Mouse (Mus musculus) heart, embryonic 15.5 days (tissue): ENCODE results near the gene Rnf168. TPM values are rescaled to one million over a fixed set of nuclear protein-coding genes. Genes with fewer than 3 reads are reported as not detected.

Experiments
- ATAC-seq: fragments of 200-750 bp; cut with Nextera tagmentation; replicated peaks from 2 replicates; pipeline ENCODE4 v1.8.0; 2017; ENCODE audit warnings: low read depth, moderate TSS enrichment; ENCODE audit not compliant: insufficient number of reproducible peaks, insufficient read depth, low FRiP score
- H3K27ac ChIP-seq: fragments of 300-500 bp; sonication (generic); 2 replicates; pipeline ENCODE4 v1.5.1; 2015; ENCODE audit warnings: mild to moderate bottlenecking, inconsistent platforms
- H3K27me3 ChIP-seq: fragments of 300-500 bp; sonication (generic); 2 replicates; pipeline ENCODE4 v1.6.1; 2015; ENCODE audit warnings: inconsistent platforms
- H3K36me3 ChIP-seq: fragments of 300-500 bp; sonication (generic); 2 replicates; pipeline ENCODE4 v1.6.1; 2015; ENCODE audit warnings: mild to moderate bottlenecking, inconsistent platforms
- H3K4me1 ChIP-seq: fragments of 300-500 bp; sonication (generic); replicated peaks from 2 replicates; pipeline ENCODE4 v1.6.1; 2015; ENCODE audit warnings: inconsistent platforms
- H3K4me2 ChIP-seq: fragments of 300-500 bp; sonication (generic); 2 replicates; pipeline ENCODE4 v1.6.1; 2015; ENCODE audit warnings: inconsistent platforms, mild to moderate bottlenecking, moderate library complexity
- H3K4me3 ChIP-seq: fragments of 300-500 bp; sonication (generic); 2 replicates; pipeline ENCODE4 v1.5.1; 2015; ENCODE audit warnings: mild to moderate bottlenecking, inconsistent platforms
- H3K9ac ChIP-seq: fragments of 300-500 bp; sonication (generic); 2 replicates; pipeline ENCODE4 v1.6.1; 2015; ENCODE audit warnings: mild to moderate bottlenecking, inconsistent platforms
- H3K9me3 ChIP-seq: fragments of 300-500 bp; sonication (generic); replicated peaks from 2 replicates; pipeline ENCODE4 v1.6.1; 2016; ENCODE audit warnings: inconsistent platforms
- WGBS: fragments of 180-500 bp; shearing (Covaris S2); methylation state at CpG from one replicate; pipeline ENCODE4 v1.1.7; 2015; ENCODE audit warnings: mixed read lengths; 5-methylcytosine and 5-hydroxymethylcytosine counted together
- polyA plus RNA-seq: library from polyadenylated mRNA; unstranded; fragments of >200 nt; fragmentation: Nextera tagmentation; extraction: Ambion mirVana; gene quantifications from 2 replicates; pipeline ENCODE4 v1.2.1, GENCODE M21; 2015

The Rnf168 gene
- polyA plus RNA-seq, 1 experiment from 2014 or later, result 18.6 TPM

- H3K36me3 ChIP-seq, result no peaks in the 10 kb centered on the region
- no peak overlapping the region for H3K27ac ChIP-seq
- H3K9ac ChIP-seq, result no peak overlapping the region
- WGBS, result 53% methylated on average over 2 of the region's 2 CpGs
- H3K9me3 ChIP-seq, result 0 out of 2 replicates have a peak, but pooled peaks cover 5% of the 10 kb centered on the region
- no peaks in the 10 kb centered on the region for H3K27me3 ChIP-seq
- H3K4me1 ChIP-seq, result 0 out of 2 replicates have a peak, but pooled peaks cover 2% of the 10 kb centered on the region
- no peak for ATAC-seq
- H3K4me3 ChIP-seq, result no peak overlapping the region
- no peak overlapping the region for H3K4me2 ChIP-seq
Measured at GRCm38 (mm10) chr16:32316601-32317000, 39.3 kb downstream of the Rnf168 start.

GRCm38 (mm10) chr16:32323953-32324352 lies 46.7 kb downstream of the Rnf168 start:
- Histone ChIP-seq H3K9me3 (no peaks in the 10 kb centered on the region), H3K4me3 (no peak overlapping the region), H3K36me3 (no peaks in the 10 kb centered on the region), H3K9ac (no peak overlapping the region), H3K27ac (no peak overlapping the region), H3K27me3 (no peaks in the 10 kb centered on the region), H3K4me2 (no peak overlapping the region), H3K4me1 (0 out of 2 replicates have a peak, but pooled peaks cover 4% of the 10 kb centered on the region)
- WGBS, result 24% methylated on average over 7 of the region's 7 CpGs
- ATAC-seq, result no peak

GRCm38 (mm10) chr16:32330876-32331670 lies 53.8 kb downstream of the Rnf168 start:
- H3K4me3 ChIP-seq, result peak overlapping the region; percentile 20; the same call in 1 of the 2 replicates
- H3K36me3 ChIP-seq, result no peaks in the 10 kb centered on the region
- peaks cover 13% of the 10 kb centered on the region for H3K4me1 ChIP-seq
- H3K27ac ChIP-seq, result peak overlapping the region; percentile 97; the same call in 1 of the 2 replicates
- peak overlapping the region; percentile 60 for H3K4me2 ChIP-seq
- H3K9me3 ChIP-seq, result no peaks in the 10 kb centered on the region
- ATAC-seq, result no peak
- H3K9ac ChIP-seq, result no peak overlapping the region
- H3K27me3 ChIP-seq, result no peaks in the 10 kb centered on the region
- 41% methylated on average over 9 of the region's 9 CpGs for WGBS

- no peaks in the 10 kb centered on the region for H3K36me3 ChIP-seq
- WGBS, result under 1% methylated on average over 52 of the region's 52 CpGs
- peak within 1 kb of the TSS; percentile 93 for H3K9ac ChIP-seq
- ATAC-seq, result peak; percentile 97
- peak within 1 kb of the TSS; percentile 97 for H3K27ac ChIP-seq
- no peaks in the 10 kb centered on the region for H3K27me3 ChIP-seq
- H3K9me3 ChIP-seq, result no peaks in the 10 kb centered on the region
- H3K4me2 ChIP-seq, result peak within 1 kb of the TSS; percentile 60
- peaks cover 23% of the 10 kb centered on the region for H3K4me1 ChIP-seq
- peak within 1 kb of the TSS; percentile 85 for H3K4me3 ChIP-seq
Measured at GRCm38 (mm10) chr16:32332040-32332555, 54.8 kb downstream of the Rnf168 start, which contains the start of gene Ubxn7. Gene Ubxn7, plus strand, starts transcription at chr16:32332257.

GRCm38 (mm10) chr16:32332556-32333511 lies 55.6 kb downstream of the Rnf168 start:
- peak overlapping the region; percentile 93 for H3K9ac ChIP-seq
- peaks cover 23% of the 10 kb centered on the region for H3K4me1 ChIP-seq
- H3K36me3 ChIP-seq, result no peaks in the 10 kb centered on the region
- H3K9me3 ChIP-seq, result no peaks in the 10 kb centered on the region
- H3K27ac ChIP-seq, result peak overlapping the region; percentile 97
- WGBS, result under 1% methylated on average over 51 of the region's 54 CpGs
- peak; percentile 74 for ATAC-seq
- H3K4me3 ChIP-seq, result peak overlapping the region; percentile 85
- H3K27me3 ChIP-seq, result no peaks in the 10 kb centered on the region
- H3K4me2 ChIP-seq, result peak overlapping the region; percentile 60

GRCm38 (mm10) chr16:32335146-32335545 lies 57.9 kb downstream of the Rnf168 start:
- Histone ChIP-seq H3K4me3 (no peak overlapping the region), H3K9me3 (no peaks in the 10 kb centered on the region), H3K9ac (no peak overlapping the region), H3K36me3 (no peaks in the 10 kb centered on the region), H3K27ac (0 out of 2 replicates have a peak overlapping the region, but pooled peaks have one; percentile 9), H3K4me2 (no peak overlapping the region), H3K4me1 (peaks cover 23% of the 10 kb centered on the region), H3K27me3 (no peaks in the 10 kb centered on the region)
- no peak for ATAC-seq
- WGBS, result 86% methylated on average over 5 of the region's 5 CpGs

GRCm38 (mm10) chr16:32336026-32336780 lies 58.9 kb downstream of the Rnf168 start:
- Histone ChIP-seq H3K9ac (no peak overlapping the region), H3K9me3 (no peaks in the 10 kb centered on the region), H3K36me3 (no peaks in the 10 kb centered on the region), H3K4me2 (no peak overlapping the region), H3K4me1 (peaks cover 31% of the 10 kb centered on the region), H3K27me3 (no peaks in the 10 kb centered on the region), H3K4me3 (no peak overlapping the region), H3K27ac (no peak overlapping the region)
- ATAC-seq, result no peak
- WGBS, result 54% methylated on average over 7 of the region's 7 CpGs

- H3K9ac ChIP-seq, result no peak overlapping the region
- H3K4me2 ChIP-seq, result no peak overlapping the region
- no peak for ATAC-seq
- no peaks in the 10 kb centered on the region for H3K36me3 ChIP-seq
- no peak overlapping the region for H3K4me3 ChIP-seq
- no peaks in the 10 kb centered on the region for H3K9me3 ChIP-seq
- H3K27ac ChIP-seq, result no peak overlapping the region
- H3K27me3 ChIP-seq, result no peaks in the 10 kb centered on the region
- peaks cover 28% of the 10 kb centered on the region for H3K4me1 ChIP-seq
Measured at GRCm38 (mm10) chr16:32337001-32337400, 59.7 kb downstream of the Rnf168 start.

GRCm38 (mm10) chr16:32340451-32340850 lies 63.2 kb downstream of the Rnf168 start:
- ATAC-seq, result no peak
- H3K9me3 ChIP-seq, result no peaks in the 10 kb centered on the region
- H3K9ac ChIP-seq, result no peak overlapping the region
- no peak overlapping the region for H3K4me2 ChIP-seq
- peak overlapping the region; percentile 16; the same call in 1 of the 2 replicates for H3K27ac ChIP-seq
- whole genome bisulfite sequencing, result 34% methylated on average over 1 of the region's 1 CpGs
- H3K4me3 ChIP-seq, result no peak overlapping the region
- no peaks in the 10 kb centered on the region for H3K36me3 ChIP-seq
- H3K4me1 ChIP-seq, result peaks cover 24% of the 10 kb centered on the region
- no peaks in the 10 kb centered on the region for H3K27me3 ChIP-seq

- no peak overlapping the region for H3K9ac ChIP-seq
- H3K36me3 ChIP-seq, result no peaks in the 10 kb centered on the region
- no peak for ATAC-seq
- H3K27me3 ChIP-seq, result no peaks in the 10 kb centered on the region
- H3K27ac ChIP-seq, result no peak overlapping the region
- H3K4me2 ChIP-seq, result no peak overlapping the region
- no peaks in the 10 kb centered on the region for H3K9me3 ChIP-seq
- peaks cover 4% of the 10 kb centered on the region for H3K4me1 ChIP-seq
- no peak overlapping the region for H3K4me3 ChIP-seq
Measured at GRCm38 (mm10) chr16:32345521-32345920, 68.3 kb downstream of the Rnf168 start.
